Mouse (Mus musculus) thymus, postnatal 14 days (tissue): ENCODE results near the gene Mfn1.

Experiments used
- DNase-seq: peaks from one replicate; pipeline ENCODE4 v3.0.0; 2021

Gene Mfn1

GRCm38 (mm10) chr3:32614786-32615185 lies 85.5 kb downstream of the Mfn1 start:
- no peak for DNase-seq

- no peak for DNase-seq
Observed at GRCm38 (mm10) chr3:32615376-32615775, 86.1 kb downstream of the Mfn1 start.

GRCm38 (mm10) chr3:32616006-32616330 lies 86.7 kb downstream of the Mfn1 start:
- DNase-seq = no peak

GRCm38 (mm10) chr3:32616331-32617052 lies 87.2 kb downstream of the Mfn1 start, which contains the start of gene Gnb4:
Gene Gnb4 (minus strand): TSS chr3:32616585.
- peak; percentile 74 for DNase-seq

DNA sequence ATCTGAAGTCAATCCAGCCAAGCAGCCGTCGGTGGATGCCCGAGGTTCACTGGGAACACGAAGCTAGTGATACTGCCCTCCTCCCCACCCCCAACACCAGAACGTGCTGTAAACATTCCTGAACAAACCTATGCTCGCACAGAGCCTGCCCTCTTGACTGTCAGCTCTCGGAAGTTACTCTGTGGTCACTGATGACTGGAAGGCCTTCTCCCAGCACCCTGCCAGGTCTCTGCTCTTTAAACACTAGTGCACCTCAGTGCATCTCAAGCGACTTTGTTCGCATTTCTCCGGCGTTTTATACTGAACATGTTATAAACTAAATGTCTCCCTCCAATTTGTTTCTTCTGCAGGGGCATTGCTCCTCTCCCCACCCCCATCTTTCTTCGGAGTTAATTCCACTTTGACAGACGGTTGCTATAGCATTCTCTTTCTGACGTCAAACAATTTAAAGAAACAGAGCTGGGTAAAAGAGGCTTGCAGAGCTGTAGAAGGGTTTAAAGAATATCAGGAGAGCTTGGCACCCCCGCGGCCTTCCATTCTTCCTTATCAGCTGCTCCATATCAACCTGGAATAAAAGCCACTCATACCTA lies 87.9 kb downstream of the Mfn1 start:
- peak; percentile 29 for DNase-seq

GRCm38 (mm10) chr3:32621658-32622057 lies 92.4 kb downstream of the Mfn1 start:
- no peak for DNase-seq

DNA sequence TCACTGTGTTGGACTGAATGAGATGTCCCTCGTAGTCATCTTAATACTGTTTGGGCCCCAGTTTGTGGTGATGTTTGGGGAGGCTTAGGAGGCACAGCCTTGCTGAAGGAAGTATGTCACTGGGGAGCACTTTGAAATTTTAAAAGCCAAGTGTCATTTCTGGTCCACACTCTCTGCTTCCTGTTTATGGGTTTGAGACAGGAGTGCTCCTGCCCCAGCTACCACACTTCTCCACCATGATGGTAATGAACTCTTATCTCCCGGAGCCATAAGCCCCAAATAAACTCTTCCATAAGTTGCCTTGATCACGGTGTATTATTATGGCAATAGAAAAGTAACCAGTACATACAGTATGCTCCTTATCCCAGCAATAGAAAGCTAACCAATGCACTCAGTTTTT lies 92.8 kb downstream of the Mfn1 start:
- DNase-seq = no peak

DNA sequence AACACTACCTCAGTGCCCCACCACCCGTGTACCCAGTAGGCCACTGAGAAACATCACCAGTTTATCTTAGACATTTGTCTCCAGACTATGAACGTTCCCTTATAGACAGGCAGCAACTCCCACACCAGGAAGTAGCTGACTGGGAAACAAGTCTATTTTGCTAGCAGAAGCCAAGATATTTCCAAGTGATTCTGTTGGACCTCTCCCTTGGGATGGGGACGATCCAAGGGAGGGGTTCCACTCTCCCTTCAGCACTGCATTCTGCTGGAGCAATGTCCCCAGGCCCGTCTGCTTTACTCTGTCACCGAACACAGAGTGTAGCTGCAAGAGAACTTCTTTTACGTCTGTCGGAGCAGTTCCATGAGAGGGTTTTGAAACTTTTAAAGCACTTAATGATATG lies 98.9 kb downstream of the Mfn1 start:
- DNase-seq = no peak
